8 mouse cellular contexts compared by ENCODE assay signal in the genomic region with DNA sequence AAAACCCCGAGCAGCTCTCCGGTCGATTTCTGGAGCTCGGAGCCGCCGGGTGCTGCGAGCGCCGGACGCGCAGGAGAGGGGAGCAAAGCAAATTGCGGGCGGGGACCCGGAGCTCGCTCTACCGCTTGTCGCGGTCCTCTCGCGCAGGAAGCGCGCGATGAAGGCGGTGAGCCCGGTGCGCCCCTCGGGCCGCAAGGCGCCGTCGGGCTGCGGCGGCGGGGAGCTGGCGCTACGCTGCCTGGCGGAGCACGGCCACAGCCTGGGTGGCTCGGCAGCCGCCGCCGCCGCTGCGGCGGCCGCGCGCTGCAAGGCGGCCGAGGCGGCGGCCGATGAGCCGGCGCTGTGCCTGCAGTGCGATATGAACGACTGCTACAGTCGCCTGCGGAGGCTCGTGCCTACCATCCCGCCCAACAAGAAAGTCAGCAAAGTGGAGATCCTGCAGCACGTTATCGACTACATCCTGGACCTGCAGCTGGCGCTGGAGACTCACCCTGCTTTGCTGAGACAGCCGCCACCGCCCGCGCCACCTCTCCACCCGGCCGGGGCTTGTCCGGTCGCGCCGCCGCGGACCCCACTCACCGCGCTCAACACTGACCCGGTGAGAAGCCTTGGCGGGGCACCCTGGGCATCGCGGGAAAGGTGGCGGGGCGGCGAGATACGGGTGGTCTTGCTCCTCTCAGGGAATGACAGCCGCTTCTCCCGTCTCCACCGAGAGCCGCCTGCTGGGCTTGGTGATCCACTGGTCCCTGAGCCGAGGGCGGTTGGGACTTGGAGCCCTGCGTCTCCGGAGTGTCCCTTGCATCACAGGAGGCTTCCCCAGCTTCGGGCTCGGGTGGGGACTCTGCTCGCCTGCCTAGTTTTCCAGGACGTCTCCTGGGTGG. TPM values are rescaled to one million over a fixed set of nuclear protein-coding genes. Genes with fewer than 3 reads are reported as not detected.
DNase-seq lines count a peak whose midpoint lies in the region; ATAC-seq and TF ChIP-seq lines count a peak whose summit lies in the region.

No protein-coding gene starts in this region.

- H3K9me3 ChIP-seq in ES-Bruce4 (replicated peaks; ENCODE audit: control insufficient read depth, insufficient read depth, low read length, poor library complexity, severe bottlenecking), result no peaks in the 10 kb centered on the region
- no peaks in the 10 kb centered on the region for H3K9me3 ChIP-seq in forebrain, embryonic 12.5 days
- H3K9me3 ChIP-seq in heart, embryonic 16.5 days (replicated peaks; ENCODE audit: control insufficient read depth, low read length), result no peaks in the 10 kb centered on the region
- H3K9me3 ChIP-seq in liver, embryonic 15.5 days (replicated peaks), result no peaks in the 10 kb centered on the region
- H3K9me3 ChIP-seq in neural tube, embryonic 15.5 days (replicated peaks), result no peaks in the 10 kb centered on the region

- H3K4me2 ChIP-seq in forebrain, embryonic 12.5 days, result peak overlapping the region; percentile 57
- H3K4me2 ChIP-seq in heart, embryonic 16.5 days (ENCODE audit: low read depth, low read length), result peak overlapping the region; percentile 89
- H3K4me2 ChIP-seq in liver, embryonic 15.5 days, result peak overlapping the region; percentile 70
- H3K4me2 ChIP-seq in neural tube, embryonic 15.5 days, result peak overlapping the region; percentile 80

- under 1% methylated on average over 97 of the region's 98 CpGs for WGBS in forebrain, embryonic 12.5 days
- WGBS in heart, embryonic 16.5 days, result under 1% methylated on average over 97 of the region's 98 CpGs
- under 1% methylated on average over 98 of the region's 98 CpGs for WGBS in liver, embryonic 15.5 days (ENCODE audit: insufficient replicate concordance)
- WGBS in neural tube, embryonic 15.5 days, result under 1% methylated on average over 92 of the region's 98 CpGs

- peak; percentile 64 for DNase-seq in brain, adult 2 months (ENCODE audit: low read depth, low spot score)
- peak; percentile 38 to 72 for DNase-seq in kidney, postnatal 36 days
- peak; percentile 48 to 65 for DNase-seq in urinary bladder, postnatal 4 days (ENCODE audit: low spot score in 2 of 2)

- peaks cover 2% of the 10 kb centered on the region; the same call in 1 of the 2 replicates for H3K27me3 ChIP-seq in ES-Bruce4 (ENCODE audit: control insufficient read depth, insufficient read depth, low read length, poor library complexity, severe bottlenecking)
- H3K27me3 ChIP-seq in forebrain, embryonic 12.5 days, result no peaks in the 10 kb centered on the region
- H3K27me3 ChIP-seq in heart, embryonic 16.5 days (ENCODE audit: control insufficient read depth, insufficient read depth, low read length), result no peaks in the 10 kb centered on the region; the same call in 1 of the 2 replicates
- peaks cover 55% of the 10 kb centered on the region for H3K27me3 ChIP-seq in liver, embryonic 15.5 days
- H3K27me3 ChIP-seq in neural tube, embryonic 15.5 days (replicated peaks), result no peaks in the 10 kb centered on the region

- TF ChIP-seq POLR2A in ES-Bruce4 (IDR thresholded peaks at IDR 0.05; ENCODE audit: insufficient read depth, low read length), result no peak

- peak overlapping the region; percentile 74 for H3K9ac ChIP-seq in ES-Bruce4 (ENCODE audit: low read depth, poor library complexity, severe bottlenecking)
- H3K9ac ChIP-seq in forebrain, embryonic 12.5 days, result peak overlapping the region; percentile 99
- H3K9ac ChIP-seq in heart, embryonic 16.5 days (ENCODE audit: low read length), result peak overlapping the region; percentile 86
- no peak overlapping the region for H3K9ac ChIP-seq in liver, embryonic 15.5 days
- H3K9ac ChIP-seq in neural tube, embryonic 15.5 days (replicated peaks), result peak overlapping the region; percentile 93

- H3K27ac ChIP-seq in ES-Bruce4 (ENCODE audit: insufficient read depth, low read length), result no peak overlapping the region
- H3K27ac ChIP-seq in forebrain, embryonic 12.5 days, result peak overlapping the region; percentile 99
- peak overlapping the region; percentile 83 for H3K27ac ChIP-seq in heart, embryonic 16.5 days (ENCODE audit: low read length)
- H3K27ac ChIP-seq in liver, embryonic 15.5 days (replicated peaks), result no peak overlapping the region
- H3K27ac ChIP-seq in neural tube, embryonic 15.5 days (replicated peaks), result peak overlapping the region; percentile 96

- peak; percentile 40 for ATAC-seq in forebrain, embryonic 12.5 days (ENCODE audit: low FRiP score)
- ATAC-seq in heart, embryonic 16.5 days (replicated peaks; ENCODE audit: extremely low read depth, insufficient read depth, low FRiP score), result peak; percentile 22
- peak; percentile 22; the same call in 1 of the 2 replicates for ATAC-seq in liver, embryonic 15.5 days (ENCODE audit: insufficient read depth)
- peak; percentile 52 for ATAC-seq in neural tube, embryonic 15.5 days (ENCODE audit: low FRiP score)

- no peak for TF ChIP-seq CTCF in ES-Bruce4 (IDR thresholded peaks at IDR 0.05; ENCODE audit: low read depth, low read length)

- no peaks in the 10 kb centered on the region for H3K4me1 ChIP-seq in ES-Bruce4 (ENCODE audit: control insufficient read depth, insufficient read depth, low read length)
- H3K4me1 ChIP-seq in forebrain, embryonic 12.5 days, result peaks cover 23% of the 10 kb centered on the region
- peaks cover 8% of the 10 kb centered on the region; the same call in 1 of the 2 replicates for H3K4me1 ChIP-seq in heart, embryonic 16.5 days (ENCODE audit: control insufficient read depth, insufficient read depth, low read length)
- 0 out of 2 replicates have a peak, but pooled peaks cover 6% of the 10 kb centered on the region for H3K4me1 ChIP-seq in liver, embryonic 15.5 days (replicated peaks)
- peaks cover 20% of the 10 kb centered on the region for H3K4me1 ChIP-seq in neural tube, embryonic 15.5 days

- H3K4me3 ChIP-seq in ES-Bruce4 (ENCODE audit: low read depth, low read length), result peak overlapping the region; percentile 82
- H3K4me3 ChIP-seq in forebrain, embryonic 12.5 days (replicated peaks), result peak overlapping the region; percentile 95
- H3K4me3 ChIP-seq in heart, embryonic 16.5 days (ENCODE audit: low read length), result peak overlapping the region; percentile 80
- peak overlapping the region; percentile 52 for H3K4me3 ChIP-seq in liver, embryonic 15.5 days (replicated peaks)
- peak overlapping the region; percentile 82 for H3K4me3 ChIP-seq in neural tube, embryonic 15.5 days (replicated peaks)

- no peaks in the 10 kb centered on the region for H3K36me3 ChIP-seq in ES-Bruce4 (ENCODE audit: control insufficient read depth, insufficient read depth, low read length, poor library complexity, severe bottlenecking)
- no peaks in the 10 kb centered on the region; the same call in 1 of the 2 replicates for H3K36me3 ChIP-seq in forebrain, embryonic 12.5 days (replicated peaks)
- no peaks in the 10 kb centered on the region for H3K36me3 ChIP-seq in heart, embryonic 16.5 days (ENCODE audit: control insufficient read depth, insufficient read depth)
- no peaks in the 10 kb centered on the region for H3K36me3 ChIP-seq in liver, embryonic 15.5 days (replicated peaks)
- H3K36me3 ChIP-seq in neural tube, embryonic 15.5 days, result no peaks in the 10 kb centered on the region

- no peak for TF ChIP-seq EP300 in ES-Bruce4 (IDR thresholded peaks at IDR 0.05; ENCODE audit: insufficient read depth, low read depth, low read length)

RNA-seq across cellular contexts. Expression of a gene that starts 0.6 kb away (rescaled TPM):
- polyA plus RNA-seq in ES-Bruce4 (2011; ENCODE audit: insufficient read depth, insufficient read length, low read depth, missing spikeins), result 4.1 and 4.9 TPM in 2 replicates
- 233 and 239 TPM in 2 replicates for polyA plus RNA-seq in forebrain, embryonic 12.5 days (2016; fragmentation: Nextera tagmentation; extraction: Ambion mirVana)
- polyA plus RNA-seq in heart, embryonic 16.5 days (2015; fragmentation: Nextera tagmentation; extraction: Ambion mirVana), result 1.7 and 2.5 TPM in 2 replicates
- 0.36 and 0.48 TPM in 2 replicates for polyA plus RNA-seq in liver, embryonic 15.5 days (2015; fragmentation: Nextera tagmentation; extraction: Ambion mirVana)
- polyA plus RNA-seq in neural tube, embryonic 15.5 days (2015; fragmentation: Nextera tagmentation; extraction: Ambion mirVana), result 95.5 and 114 TPM in 2 replicates

Comparison
In these comparisons a context has a peak if more than half of its experiments do, and no peak if none do; other contexts are left out.
1. H3K27ac ChIP-seq: peak in forebrain, embryonic 12.5 days (single experiment), heart, embryonic 16.5 days (single experiment) and neural tube, embryonic 15.5 days (single experiment); none in ES-Bruce4 (single experiment) and liver, embryonic 15.5 days (single experiment).
2. RNA of a gene that starts 0.6 kb away (polyA plus RNA-seq): 233 to 239 TPM in forebrain, embryonic 12.5 days and 95.5 to 114 TPM in neural tube, embryonic 15.5 days; 4.1 to 4.9 TPM in ES-Bruce4, 1.7 to 2.5 TPM in heart, embryonic 16.5 days and 0.36 to 0.48 TPM in liver, embryonic 15.5 days; every median in the first group is over 10 times any median in the second.
3. Peak in every context shown above with its lines, with median percentiles within 50 percentile points of each other: H3K4me3 ChIP-seq, DNase-seq, ATAC-seq and H3K4me2 ChIP-seq.